Mouse (Mus musculus) C2C12 (cell line): ENCODE measurements at regions not wholly inside any gene's neighbourhood (a gene's known extent, or its start where the extent isn't known, plus 50 kb on each side); places are given as distances from the start of the nearest gene placed in this dataset.

Experiments used
- H3K27me3 ChIP-seq: one replicate; pipeline ENCODE4 v1.6.1; 2011; ENCODE audit not compliant: control insufficient read depth, insufficient read depth, insufficient read length
- H3K36me3 ChIP-seq: one replicate; pipeline ENCODE4 v1.6.1; 2011; ENCODE audit not compliant: control insufficient read depth, insufficient read depth
- H3K4me3 ChIP-seq: one replicate; pipeline ENCODE4 v1.5.1; 2011; ENCODE audit warnings: mild to moderate bottlenecking, control low read depth; ENCODE audit not compliant: poor library complexity, insufficient read depth, severe bottlenecking
- H3K79me2 ChIP-seq: one replicate; pipeline ENCODE4 v1.6.1; 2011; ENCODE audit not compliant: control insufficient read depth, insufficient read depth
- H3K79me3 ChIP-seq: one replicate; pipeline ENCODE4 v1.6.1; 2011; ENCODE audit warnings: low read depth, control low read depth
- H3ac ChIP-seq: one replicate; pipeline ENCODE3; 2011; ENCODE audit warnings: low read depth; ENCODE audit not compliant: control insufficient read depth, insufficient read length
- CEBPB ChIP-seq: IDR thresholded peaks from one replicate; pipeline ENCODE4 v1.6.1; 2011; ENCODE audit warnings: low read depth, mild to moderate bottlenecking, control low read depth, moderate library complexity
- CTCF ChIP-seq: IDR thresholded peaks from one replicate; pipeline ENCODE4 v1.5.1; 2011; ENCODE audit not compliant: control insufficient read depth, insufficient read depth, insufficient read length
- FOSL1 ChIP-seq: IDR thresholded peaks from one replicate; pipeline ENCODE4 v1.8.0; 2011; ENCODE audit warnings: mild to moderate bottlenecking, low read length; ENCODE audit not compliant: poor library complexity, insufficient read depth, severe bottlenecking
- MAX ChIP-seq: IDR thresholded peaks from one replicate; pipeline ENCODE4 v1.6.1; 2011; ENCODE audit warnings: mild to moderate bottlenecking, control low read depth
- MYOD1 ChIP-seq: IDR thresholded peaks from one replicate; pipeline ENCODE4 v1.6.1; 2011; ENCODE audit warnings: low read depth; ENCODE audit not compliant: control insufficient read depth, insufficient read length
- MYOG ChIP-seq: IDR thresholded peaks from one replicate; pipeline ENCODE4 v1.6.1; 2011; ENCODE audit not compliant: control insufficient read depth, insufficient read length; ENCODE audit errors: extremely low read depth
- USF1 ChIP-seq: IDR thresholded peaks from one replicate; pipeline ENCODE4 v1.6.1; 2011; ENCODE audit warnings: low read depth, mild to moderate bottlenecking, control low read depth, moderate library complexity

DNA sequence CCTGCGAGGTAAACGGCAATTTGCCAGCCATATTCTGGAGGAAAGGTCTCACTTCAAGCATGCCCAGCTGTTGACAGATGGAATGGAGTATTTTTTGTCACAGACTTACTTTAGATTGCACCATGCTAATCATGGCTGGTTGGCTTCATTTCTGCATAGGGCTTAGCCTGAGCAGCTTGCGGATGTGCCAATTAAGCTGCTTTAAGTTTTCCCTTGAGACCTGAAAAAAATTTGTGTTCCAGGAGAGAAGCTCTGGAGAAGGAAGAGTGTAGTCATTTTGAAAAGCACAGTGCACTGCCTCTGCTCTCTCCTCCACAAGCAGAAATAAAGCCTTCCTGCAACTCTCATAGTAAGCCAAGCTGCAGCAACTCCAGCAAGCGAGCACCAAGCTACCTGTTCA, 182.8 kb upstream of the Pitrm1 start:
- Histone ChIP-seq H3K4me3 (no peak overlapping the region), H3K79me3 (no peaks in the 10 kb centered on the region), H3K27me3 (no peaks in the 10 kb centered on the region), H3K36me3 (no peaks in the 10 kb centered on the region), H3K79me2 (no peaks in the 10 kb centered on the region), H3ac (no peak overlapping the region)
- TF ChIP-seq USF1, result no peak
- no peak for TF ChIP-seq MAX
- TF ChIP-seq CEBPB, result no peak
- TF ChIP-seq FOSL1, result no peak
- no peak for TF ChIP-seq CTCF
- TF ChIP-seq MYOG, result no peak
- no peak for TF ChIP-seq MYOD1

DNA sequence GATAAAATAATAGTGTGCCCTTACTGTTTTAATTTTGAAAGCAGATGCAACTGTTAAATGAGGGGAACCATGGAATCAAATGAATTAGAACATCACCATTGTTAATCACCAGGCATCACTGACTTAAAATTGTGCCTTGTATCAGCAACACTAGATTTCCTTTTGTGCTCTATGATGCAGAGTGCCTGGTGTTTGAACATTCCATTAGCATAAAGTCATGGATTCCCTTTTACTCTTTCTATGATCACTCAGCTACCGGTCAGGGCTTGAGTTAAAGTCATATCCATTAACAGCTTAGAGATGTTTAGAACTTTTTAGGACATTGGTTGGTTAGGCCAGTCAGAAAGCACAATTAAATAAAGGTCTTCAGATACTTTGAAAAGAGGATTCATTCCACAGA, 180.3 kb upstream of the Pitrm1 start:
- H3K79me3 ChIP-seq, result no peaks in the 10 kb centered on the region
- no peak overlapping the region for H3ac ChIP-seq
- no peaks in the 10 kb centered on the region for H3K79me2 ChIP-seq
- no peaks in the 10 kb centered on the region for H3K27me3 ChIP-seq
- no peak overlapping the region for H3K4me3 ChIP-seq
- no peak for TF ChIP-seq MAX
- TF ChIP-seq USF1, result no peak
- no peak for TF ChIP-seq CTCF
- no peak for TF ChIP-seq MYOG
- no peak for TF ChIP-seq MYOD1
- no peak for TF ChIP-seq CEBPB
- TF ChIP-seq FOSL1, result no peak
- H3K36me3 ChIP-seq, result no peaks in the 10 kb centered on the region

DNA sequence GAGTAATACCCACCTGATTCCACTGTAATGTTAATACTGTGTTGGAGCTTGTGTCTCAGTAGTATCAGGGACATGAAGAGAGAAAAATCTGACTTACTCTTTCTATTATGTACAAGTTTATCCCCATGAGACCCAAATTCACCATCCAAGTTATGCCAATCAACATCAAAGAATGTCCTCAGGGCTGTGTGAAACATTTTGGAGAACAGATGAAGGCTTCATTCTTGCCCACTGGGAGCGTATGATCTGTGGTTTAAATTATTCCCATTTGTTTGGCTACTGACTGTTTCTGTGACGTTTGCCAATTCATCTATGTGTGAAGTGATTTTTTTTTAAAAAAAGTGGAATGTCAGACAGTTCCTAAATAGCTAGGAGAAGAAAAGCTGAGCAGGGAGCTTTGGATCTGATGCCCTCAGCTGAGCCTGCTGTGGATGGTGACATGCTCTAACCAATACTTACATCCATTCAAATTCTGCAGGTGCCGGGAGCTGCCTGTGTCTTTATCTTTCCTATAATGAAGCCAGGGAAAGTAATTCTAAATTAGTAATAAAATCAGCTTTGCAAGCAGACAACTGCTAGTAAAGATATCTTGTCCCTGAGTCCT, 173.3 kb upstream of the Pitrm1 start:
- TF ChIP-seq USF1 (no peak), CTCF (no peak), FOSL1 (no peak), MYOD1 (no peak), MAX (no peak), CEBPB (no peak), MYOG (no peak)
- no peaks in the 10 kb centered on the region for H3K79me3 ChIP-seq
- no peak overlapping the region for H3ac ChIP-seq
- H3K27me3 ChIP-seq, result no peaks in the 10 kb centered on the region
- H3K4me3 ChIP-seq, result no peak overlapping the region
- H3K79me2 ChIP-seq, result no peaks in the 10 kb centered on the region
- no peaks in the 10 kb centered on the region for H3K36me3 ChIP-seq

DNA sequence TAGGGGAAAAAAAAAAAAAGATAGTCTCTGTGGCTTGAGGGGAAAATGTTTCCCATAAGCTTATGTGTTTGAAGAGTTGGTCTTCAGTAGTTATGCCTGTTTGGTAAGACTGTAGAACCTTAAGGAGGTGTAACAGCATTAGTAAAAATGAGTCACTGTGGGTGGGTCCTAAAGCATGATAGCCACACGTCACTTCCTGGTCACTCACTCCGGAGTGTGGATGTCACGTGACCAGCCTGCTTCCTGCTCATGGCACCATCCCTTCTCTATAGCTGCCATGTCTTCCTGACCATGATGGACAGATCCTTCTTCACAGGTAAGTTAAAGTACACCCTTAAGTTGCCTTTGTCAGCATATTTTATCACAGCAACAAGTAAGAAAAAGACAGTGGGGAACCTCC, 170.0 kb upstream of the Pitrm1 start:
- Histone ChIP-seq H3K4me3 (no peak overlapping the region), H3K79me3 (no peaks in the 10 kb centered on the region), H3K27me3 (no peaks in the 10 kb centered on the region), H3K79me2 (no peaks in the 10 kb centered on the region), H3ac (no peak overlapping the region), H3K36me3 (no peaks in the 10 kb centered on the region)
- TF ChIP-seq MAX (no peak), CTCF (no peak), CEBPB (no peak), FOSL1 (no peak), USF1 (no peak), MYOD1 (no peak), MYOG (no peak)

DNA sequence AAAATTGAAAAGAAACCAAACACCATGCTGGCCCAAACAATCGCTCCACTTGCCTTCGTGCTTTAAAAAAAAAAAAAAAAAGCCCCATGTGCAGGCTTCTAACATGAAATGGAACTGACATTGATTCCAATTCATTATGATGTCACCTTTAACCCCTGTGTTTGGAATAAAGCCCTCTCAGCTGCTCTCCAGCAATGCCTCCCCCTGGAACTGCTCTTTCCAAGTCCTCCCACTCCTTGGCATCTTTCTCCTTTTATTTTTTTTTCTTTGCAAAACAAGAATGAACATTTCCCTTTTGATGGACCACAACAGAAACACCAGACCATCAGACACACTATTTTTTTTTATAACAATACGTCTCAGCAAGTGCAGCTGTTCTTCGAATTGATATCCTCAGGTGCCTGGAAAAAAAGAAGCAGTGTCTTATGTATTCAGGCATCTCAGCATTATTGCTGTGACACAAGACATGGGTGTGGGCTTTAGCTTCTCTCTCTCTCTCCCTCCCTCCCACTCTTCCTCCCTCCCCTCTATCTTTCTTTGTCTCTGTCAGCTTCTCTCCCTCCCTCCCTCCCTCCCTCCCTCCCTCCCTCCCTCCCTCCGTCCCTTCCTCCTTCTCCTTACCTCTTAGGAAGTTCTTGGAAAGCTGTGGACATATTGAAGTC, 152.3 kb upstream of the Pitrm1 start:
- no peaks in the 10 kb centered on the region for H3K27me3 ChIP-seq
- H3K4me3 ChIP-seq, result no peak overlapping the region
- H3K79me3 ChIP-seq, result no peaks in the 10 kb centered on the region
- H3K36me3 ChIP-seq, result no peaks in the 10 kb centered on the region
- TF ChIP-seq MAX (no peak), MYOG (no peak), CTCF (no peak), CEBPB (no peak), FOSL1 (no peak), USF1 (no peak), MYOD1 (no peak)
- H3K79me2 ChIP-seq, result no peaks in the 10 kb centered on the region
- H3ac ChIP-seq, result no peak overlapping the region

DNA sequence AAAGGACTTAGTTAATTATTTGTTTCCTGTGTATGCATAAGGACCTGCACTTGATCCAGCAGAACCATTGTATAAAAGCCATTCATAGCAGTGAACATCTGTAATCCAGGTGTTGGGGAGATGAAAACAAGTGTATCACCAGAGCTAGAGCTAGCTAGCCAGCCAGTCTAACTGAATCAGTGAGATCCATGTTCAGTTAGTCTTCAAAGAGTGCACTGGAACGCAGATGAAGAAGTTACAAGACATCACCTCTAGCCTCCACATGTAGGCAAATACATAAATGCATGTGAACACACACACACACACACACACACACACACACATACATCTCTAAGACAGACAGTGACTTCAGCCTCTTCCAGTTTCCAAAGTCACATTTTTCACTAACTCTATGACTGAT, 150.3 kb upstream of the Pitrm1 start:
- Histone ChIP-seq H3K4me3 (no peak overlapping the region), H3ac (no peak overlapping the region), H3K79me2 (no peaks in the 10 kb centered on the region), H3K36me3 (no peaks in the 10 kb centered on the region), H3K27me3 (no peaks in the 10 kb centered on the region), H3K79me3 (no peaks in the 10 kb centered on the region)
- TF ChIP-seq MYOD1 (no peak), FOSL1 (no peak), MYOG (no peak), USF1 (no peak), MAX (no peak), CTCF (no peak), CEBPB (no peak)
